Mouse (Mus musculus) stomach, embryonic 14.5 days (tissue): ENCODE results near the gene Patj. TPM values are rescaled to one million over a fixed set of nuclear protein-coding genes. Genes with fewer than 3 reads are reported as not detected.
A peak's percentile ranks its signal among the peaks of the same experiment; 100 is the strongest.

Experiments
- ATAC-seq: fragments of 200-750 bp; cut with Nextera tagmentation; 2 replicates; pipeline ENCODE4 v1.8.0; 2017; ENCODE audit warnings: low read depth, moderate TSS enrichment; ENCODE audit not compliant: insufficient number of reproducible peaks, insufficient read depth, low FRiP score
- H3K27ac ChIP-seq: fragments of 300-500 bp; sonication (generic); 2 replicates; pipeline ENCODE4 v1.5.1; 2014; ENCODE audit warnings: mild to moderate bottlenecking, low read length, moderate library complexity, mixed read lengths
- H3K27me3 ChIP-seq: fragments of 300-500 bp; sonication (generic); 2 replicates; pipeline ENCODE4 v1.6.1; 2014; ENCODE audit warnings: low read length, control low read depth, mixed read lengths; ENCODE audit not compliant: control insufficient read depth, insufficient read depth
- H3K36me3 ChIP-seq: fragments of 300-500 bp; sonication (generic); 2 replicates; pipeline ENCODE4 v1.6.1; 2014; ENCODE audit warnings: mild to moderate bottlenecking, control low read depth, low read length, moderate library complexity, mixed read lengths; ENCODE audit not compliant: control insufficient read depth, insufficient read depth
- H3K4me1 ChIP-seq: fragments of 300-500 bp; sonication (generic); 2 replicates; pipeline ENCODE4 v1.6.1; 2014; ENCODE audit warnings: low read length, control low read depth, mixed read lengths; ENCODE audit not compliant: control insufficient read depth, insufficient read depth
- H3K4me2 ChIP-seq: fragments of 300-500 bp; sonication (generic); replicated peaks from 2 replicates; pipeline ENCODE4 v1.6.1; 2014; ENCODE audit warnings: low read depth, low read length, control low read depth
- H3K4me3 ChIP-seq: fragments of 300-500 bp; sonication (generic); 2 replicates; pipeline ENCODE4 v1.5.1; 2014; ENCODE audit warnings: low read depth, low read length, control low read depth
- H3K9ac ChIP-seq: fragments of 300-500 bp; sonication (generic); replicated peaks from 2 replicates; pipeline ENCODE4 v1.6.1; 2014; ENCODE audit warnings: low read depth, mild to moderate bottlenecking, control low read depth, low read length, moderate library complexity, mixed read lengths
- H3K9me3 ChIP-seq: fragments of 300-500 bp; sonication (generic); 2 replicates; pipeline ENCODE4 v1.6.1; 2016; ENCODE audit warnings: low read depth, low read length, control low read depth; ENCODE audit not compliant: control insufficient read depth
- WGBS: fragments of 180-500 bp; shearing (Covaris S2); extraction: QIAGEN DNeasy Blood & Tissue Kit; methylation state at CpG from one replicate; pipeline ENCODE4 v1.1.7; 2014; 5-methylcytosine and 5-hydroxymethylcytosine counted together
- polyA plus RNA-seq: library from polyadenylated mRNA; unstranded; fragments of >200 nt; fragmentation: Nextera tagmentation; extraction: Ambion mirVana; gene quantifications from 2 replicates; pipeline ENCODE4 v1.2.1, GENCODE M21; 2014

The Patj gene
- polyA plus RNA-seq, 1 experiment from 2014 or later, result 28.0 TPM

DNA sequence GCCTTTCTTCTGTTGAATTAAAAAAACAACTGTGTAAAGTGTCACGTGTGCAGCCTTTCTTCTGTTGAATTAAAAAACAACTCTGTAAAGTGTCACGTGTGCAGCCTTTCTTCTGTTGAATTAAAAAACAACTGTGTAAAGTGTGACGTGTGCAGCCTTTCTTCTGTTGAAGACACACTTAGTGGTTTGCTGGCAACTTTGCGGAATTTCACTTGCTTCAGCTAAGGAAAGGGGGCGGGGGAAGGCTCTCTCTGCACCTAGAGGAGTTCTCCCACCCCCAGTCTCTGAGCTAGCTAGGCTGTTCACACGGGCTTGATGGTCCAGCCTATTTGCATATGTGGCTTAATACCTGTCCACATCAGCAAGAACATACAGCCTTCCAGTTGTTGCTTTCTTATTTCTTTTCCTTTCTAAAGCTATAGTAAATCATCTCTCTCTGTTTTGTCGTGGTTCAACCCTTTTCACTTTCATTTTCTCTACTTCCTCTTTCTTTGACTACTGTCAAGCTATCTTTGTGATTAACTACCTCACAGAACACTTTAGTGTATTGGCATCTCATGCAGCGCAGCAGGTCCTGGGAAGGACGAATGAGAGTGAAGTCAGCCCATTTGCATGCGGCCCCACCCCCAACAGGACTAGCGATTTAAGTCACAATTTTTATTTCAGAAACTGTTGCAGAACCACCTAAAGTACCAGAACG is 41.2 kb downstream of the Patj start:
- ATAC-seq, result 0 out of 2 replicates have a peak, but pooled peaks have one; percentile 37
- H3K4me1 ChIP-seq, result no peaks in the 10 kb centered on the region
- 60% methylated on average over 12 of the region's 12 CpGs for WGBS
- H3K9ac ChIP-seq, result no peak overlapping the region
- peaks cover 3% of the 10 kb centered on the region; the same call in 1 of the 2 replicates for H3K36me3 ChIP-seq
- no peak overlapping the region for H3K4me3 ChIP-seq
- no peaks in the 10 kb centered on the region for H3K9me3 ChIP-seq
- H3K27me3 ChIP-seq, result no peaks in the 10 kb centered on the region
- no peak overlapping the region for H3K27ac ChIP-seq
- 0 out of 2 replicates have a peak overlapping the region, but pooled peaks have one; percentile 6 for H3K4me2 ChIP-seq

DNA sequence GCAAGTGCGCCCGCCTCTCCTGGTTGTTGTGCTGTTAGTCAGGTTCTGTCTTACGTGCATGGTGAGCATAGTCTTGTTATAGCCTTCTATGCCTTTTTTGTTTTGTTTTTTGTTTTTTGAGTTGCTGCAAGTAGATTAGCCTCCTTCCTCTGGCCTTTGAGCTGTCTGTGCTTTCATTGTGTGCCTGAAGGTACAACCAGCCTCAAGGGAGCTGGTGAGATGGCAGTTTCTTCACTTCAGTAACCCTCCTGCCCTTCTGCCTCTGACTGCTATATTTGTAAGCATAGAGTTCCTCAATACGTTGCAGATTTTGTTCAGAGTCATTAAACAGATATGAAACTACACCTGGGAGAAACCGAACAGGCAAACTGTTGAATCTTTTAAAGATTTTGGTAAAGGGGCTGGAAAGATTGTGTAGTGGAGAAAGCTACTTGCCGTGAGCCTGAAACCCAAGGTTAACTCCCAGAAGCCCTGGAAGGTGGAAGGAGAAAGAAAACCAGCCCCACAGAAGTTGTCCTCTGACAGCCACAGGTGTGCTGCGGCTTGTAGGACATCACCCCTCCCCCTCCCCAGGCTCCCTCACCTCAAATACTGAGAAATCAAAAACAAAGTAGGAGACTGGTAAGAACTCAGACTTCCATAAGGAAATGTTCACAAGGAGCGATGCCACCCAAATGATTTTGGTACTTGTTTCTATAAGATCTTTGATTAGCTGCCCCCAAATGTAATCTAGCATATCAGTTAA is 43.8 kb downstream of the Patj start:
- Histone ChIP-seq H3K27ac (no peak overlapping the region), H3K9ac (no peak overlapping the region), H3K27me3 (no peaks in the 10 kb centered on the region), H3K4me2 (no peak overlapping the region), H3K36me3 (no peaks in the 10 kb centered on the region), H3K4me1 (no peaks in the 10 kb centered on the region), H3K9me3 (no peaks in the 10 kb centered on the region), H3K4me3 (no peak overlapping the region)
- WGBS, result 81% methylated on average over 8 of the region's 8 CpGs
- ATAC-seq, result no peak

DNA sequence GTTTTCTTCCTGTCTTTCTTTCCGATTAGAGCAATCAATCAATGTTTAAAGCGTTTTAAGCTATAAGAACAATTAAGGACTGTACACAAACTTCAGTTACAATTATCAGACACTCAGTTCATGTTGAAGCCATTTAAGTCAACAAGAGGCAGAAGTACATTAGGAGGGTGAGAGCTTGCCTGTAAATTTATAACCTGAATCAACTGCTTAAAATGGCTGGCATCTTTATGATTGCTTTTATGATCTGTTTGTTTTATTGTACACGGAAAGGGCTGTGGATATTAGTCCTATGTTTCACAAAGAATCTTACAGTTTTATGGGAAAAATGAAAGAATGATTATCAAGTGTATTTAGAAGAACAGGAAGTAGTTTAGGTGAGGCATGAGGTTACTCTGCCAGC is 45.7 kb downstream of the Patj start:
- WGBS, result 54% methylated on average over 3 of the region's 3 CpGs
- Histone ChIP-seq H3K27ac (no peak overlapping the region), H3K9ac (no peak overlapping the region), H3K9me3 (no peaks in the 10 kb centered on the region), H3K4me1 (no peaks in the 10 kb centered on the region), H3K27me3 (no peaks in the 10 kb centered on the region), H3K36me3 (no peaks in the 10 kb centered on the region), H3K4me3 (no peak overlapping the region), H3K4me2 (no peak overlapping the region)
- ATAC-seq, result no peak

DNA sequence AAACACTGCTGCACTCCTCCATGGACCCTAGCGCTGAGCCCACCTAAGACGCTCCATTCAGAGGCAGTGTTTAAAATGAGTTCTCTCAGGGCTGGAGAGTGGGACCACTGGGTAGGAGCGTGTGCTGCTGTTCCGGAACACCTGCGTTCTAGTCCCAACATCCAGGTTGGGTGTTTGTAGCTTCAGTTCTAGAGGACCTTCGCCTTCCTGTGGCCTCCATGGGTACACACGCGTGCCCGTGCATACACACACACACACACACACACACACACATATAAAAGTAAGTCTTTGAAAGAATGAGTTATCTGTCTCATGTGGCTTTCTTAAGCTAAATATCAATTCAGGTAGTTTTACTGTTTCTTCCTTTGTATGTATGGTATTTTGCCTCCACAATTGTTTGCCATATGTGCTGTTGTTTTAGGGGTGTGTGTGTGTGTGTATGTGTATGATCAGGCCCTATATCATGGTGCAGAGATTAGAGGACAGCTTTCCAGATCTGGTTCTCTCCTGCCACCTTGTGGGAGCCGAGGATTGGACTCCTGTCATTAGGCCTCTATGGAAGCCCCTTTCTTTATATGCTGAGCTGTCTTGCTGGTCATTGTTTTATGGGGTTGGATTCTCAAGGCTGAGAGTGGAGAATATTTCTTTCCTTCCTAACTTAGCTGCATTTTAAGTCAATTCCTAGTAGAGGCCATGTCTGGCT is 49.0 kb downstream of the Patj start:
- no peak; the same call in 1 of the 2 replicates for ATAC-seq
- 87% methylated on average over 10 of the region's 10 CpGs for WGBS
- no peaks in the 10 kb centered on the region for H3K36me3 ChIP-seq

DNA sequence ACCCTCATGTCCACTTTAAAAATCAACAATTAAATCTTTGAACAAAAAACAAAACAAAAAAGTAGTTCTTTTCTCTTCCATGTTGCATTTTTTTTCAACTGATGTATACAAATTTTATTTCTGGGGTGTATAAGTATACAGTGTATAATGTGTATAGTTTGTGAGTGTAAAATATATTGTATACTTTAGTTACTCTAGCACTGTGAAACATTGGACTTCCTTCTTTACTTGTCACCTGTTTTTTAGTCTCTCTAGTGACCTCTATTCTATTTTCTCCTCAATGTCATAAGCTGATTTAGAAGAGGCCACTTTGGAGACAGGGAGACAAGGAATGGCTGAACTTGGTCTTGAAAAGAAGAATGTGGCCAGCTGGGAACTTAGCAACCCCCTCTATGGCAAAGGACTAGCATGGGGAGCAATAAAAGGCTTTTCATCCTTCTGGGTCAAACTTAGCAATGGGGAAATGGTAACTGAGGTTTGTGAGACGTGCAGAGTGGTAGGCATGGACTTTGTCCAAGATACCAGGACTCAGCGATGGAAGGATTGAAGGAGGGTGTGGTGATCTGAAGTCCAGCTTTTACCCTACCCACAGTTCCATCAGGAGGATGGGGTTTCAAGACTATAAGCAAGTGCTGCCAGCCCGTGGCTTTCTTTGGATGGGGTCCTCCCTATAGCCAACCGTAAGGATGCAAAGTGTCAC is 54.1 kb downstream of the Patj start:
- Histone ChIP-seq H3K36me3 (no peaks in the 10 kb centered on the region; the same call in 1 of the 2 replicates), H3K27me3 (no peaks in the 10 kb centered on the region), H3K9me3 (no peaks in the 10 kb centered on the region), H3K4me1 (0 out of 2 replicates have a peak, but pooled peaks cover 11% of the 10 kb centered on the region), H3K4me2 (no peak overlapping the region), H3K4me3 (no peak overlapping the region), H3K9ac (no peak overlapping the region), H3K27ac (no peak overlapping the region)
- WGBS, result 45% methylated on average over 4 of the region's 4 CpGs
- ATAC-seq, result no peak

More for the DNA sequence above, 49.0 kb downstream of the Patj start:
- Histone ChIP-seq H3K27ac (no peak overlapping the region), H3K4me3 (no peak overlapping the region), H3K4me1 (no peaks in the 10 kb centered on the region), H3K9ac (no peak overlapping the region), H3K27me3 (no peaks in the 10 kb centered on the region), H3K4me2 (no peak overlapping the region), H3K9me3 (no peaks in the 10 kb centered on the region)

DNA sequence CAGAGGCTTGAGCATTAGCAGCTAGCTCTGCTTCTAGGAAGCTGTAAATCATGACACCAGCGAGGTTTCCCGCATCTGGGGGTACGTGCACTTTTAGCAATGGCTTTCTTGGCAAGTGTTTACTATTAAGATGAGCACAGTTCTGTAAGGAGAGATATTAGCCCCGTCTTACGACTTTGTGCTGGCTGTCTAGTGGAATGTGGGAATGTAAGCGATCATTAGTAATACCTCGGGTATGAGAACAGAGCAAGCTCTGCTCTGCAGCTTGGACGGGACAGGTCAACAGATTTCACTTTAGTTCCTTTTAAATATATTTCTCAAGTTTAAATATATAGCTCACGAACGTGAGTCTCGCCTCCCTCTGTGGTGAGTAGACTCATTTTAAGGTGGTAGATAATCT is 54.7 kb downstream of the Patj start:
- H3K4me2 ChIP-seq, result no peak overlapping the region
- WGBS, result 36% methylated on average over 11 of the region's 11 CpGs
- H3K9ac ChIP-seq, result no peak overlapping the region
- ATAC-seq, result no peak
- H3K4me3 ChIP-seq, result no peak overlapping the region
- H3K36me3 ChIP-seq, result no peaks in the 10 kb centered on the region; the same call in 1 of the 2 replicates
- H3K27me3 ChIP-seq, result no peaks in the 10 kb centered on the region
- 0 out of 2 replicates have a peak, but pooled peaks cover 11% of the 10 kb centered on the region for H3K4me1 ChIP-seq
- H3K27ac ChIP-seq, result no peak overlapping the region; the same call in 1 of the 2 replicates
- no peaks in the 10 kb centered on the region for H3K9me3 ChIP-seq

DNA sequence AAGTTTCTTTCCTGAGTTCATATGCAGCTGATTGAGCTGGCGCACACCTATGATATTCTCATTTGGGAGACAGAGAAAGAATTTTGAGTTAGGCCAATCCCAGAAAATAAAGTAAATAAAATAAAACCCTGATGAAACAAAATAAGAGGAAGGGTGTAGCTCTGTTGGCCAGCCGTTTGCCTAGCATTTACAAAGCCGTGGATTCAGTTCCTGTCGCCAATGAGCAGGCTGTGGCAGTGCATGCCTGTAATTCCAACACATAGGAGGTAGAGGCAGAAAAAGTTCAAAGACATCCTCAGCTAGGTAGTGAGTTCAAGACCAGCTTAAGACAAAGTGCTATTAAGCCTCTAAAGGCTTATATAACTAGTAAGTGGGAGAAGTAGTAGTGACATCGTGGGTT is 55.2 kb downstream of the Patj start:
- Histone ChIP-seq H3K4me2 (no peak overlapping the region), H3K4me3 (no peak overlapping the region), H3K4me1 (0 out of 2 replicates have a peak, but pooled peaks cover 11% of the 10 kb centered on the region), H3K9ac (no peak overlapping the region), H3K27ac (no peak overlapping the region; the same call in 1 of the 2 replicates), H3K9me3 (no peaks in the 10 kb centered on the region), H3K27me3 (no peaks in the 10 kb centered on the region), H3K36me3 (no peaks in the 10 kb centered on the region; the same call in 1 of the 2 replicates)
- WGBS, result 70% methylated on average over 5 of the region's 5 CpGs
- no peak for ATAC-seq

DNA sequence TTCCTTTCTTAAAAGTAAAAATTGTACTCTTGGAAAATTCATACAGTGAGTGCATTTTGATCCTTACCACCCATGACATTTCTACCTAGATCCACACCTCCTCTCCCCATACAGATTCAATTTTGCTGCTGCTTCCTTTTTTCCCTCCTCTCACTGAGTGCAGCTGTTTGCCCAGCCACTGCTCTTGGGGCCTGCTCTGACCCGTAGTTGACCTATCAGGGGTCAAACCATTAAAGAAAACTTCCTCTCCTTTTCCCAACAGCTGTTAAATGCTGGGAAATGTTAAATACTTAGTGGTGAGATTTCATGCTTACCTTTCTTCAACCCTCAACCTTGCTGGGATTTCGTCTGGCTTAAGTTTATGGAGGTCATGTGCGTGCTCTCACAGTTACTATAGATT is 55.7 kb downstream of the Patj start:
- ATAC-seq, result no peak
- 0 out of 2 replicates have a peak overlapping the region, but pooled peaks have one; percentile 2 for H3K9ac ChIP-seq
- H3K27ac ChIP-seq, result peak overlapping the region; percentile 1; the same call in 1 of the 2 replicates
- H3K4me1 ChIP-seq, result 0 out of 2 replicates have a peak, but pooled peaks cover 11% of the 10 kb centered on the region
- WGBS, result 43% methylated on average over 3 of the region's 3 CpGs
- no peaks in the 10 kb centered on the region for H3K9me3 ChIP-seq
- H3K36me3 ChIP-seq, result no peaks in the 10 kb centered on the region; the same call in 1 of the 2 replicates
- H3K27me3 ChIP-seq, result no peaks in the 10 kb centered on the region
- no peak overlapping the region for H3K4me2 ChIP-seq
- H3K4me3 ChIP-seq, result no peak overlapping the region
